Mouse (Mus musculus): ENCODE data around the gene Zfp273.

DNA sequence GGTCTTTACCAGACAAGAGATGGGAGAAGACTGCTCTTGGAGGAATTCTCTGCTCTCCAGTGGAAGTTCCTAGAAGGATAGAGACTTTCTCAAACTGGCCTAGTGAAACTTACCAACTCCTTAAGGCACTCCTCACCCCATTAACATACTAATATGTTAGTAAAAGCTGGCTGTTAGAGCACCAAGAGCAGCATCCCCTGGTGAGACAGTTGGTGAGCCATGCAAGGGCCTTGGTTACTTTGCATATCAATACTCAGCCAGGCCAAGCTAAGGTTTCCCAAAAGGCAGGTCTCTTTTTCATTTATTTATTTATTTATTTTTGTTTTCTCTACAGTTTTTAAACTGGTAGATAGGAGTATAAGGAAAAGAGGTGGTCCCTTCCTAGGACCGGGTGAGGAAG is 43.8 kb downstream of the Zfp273 start:
- no peak for TF ChIP-seq CTCF (IDR thresholded peaks at IDR 0.05; ENCODE audit: low read depth, low read length)
- TF ChIP-seq POLR2A (IDR thresholded peaks at IDR 0.05; ENCODE audit: insufficient read depth, low read length): no peak

All from ES-Bruce4 (cell line).